In genomic region chr1:82089136-82089839, GRCm38 (mm10) we compare ENCODE assay signal across 14 mouse cellular contexts.
DNase-seq lines count a peak whose midpoint lies in the region; ATAC-seq and TF ChIP-seq lines count a peak whose summit lies in the region.
"Had no signal": no experiment of that assay in that cellular context is flagged by ENCODE, and none has a peak within 500 bp of the region (broad histone marks: within the 10 kb centered on the region; RNA-seq: fewer than 3 reads in every experiment).

No protein-coding gene starts in this region.

- H3K9me3 ChIP-seq in liver, embryonic 11.5 days (ENCODE audit: control insufficient read depth, low read length), result no peaks in the 10 kb centered on the region
- H3K9me3 ChIP-seq: embryonic facial prominence, embryonic 15.5 days; limb, embryonic 10.5 days; neural tube, embryonic 13.5 days; stomach, embryonic 15.5 days had no signal

- H3K9ac ChIP-seq in liver, adult 2 months (ENCODE audit: low read depth, low read length), result no peak overlapping the region
- no peak overlapping the region for H3K9ac ChIP-seq in liver, embryonic 11.5 days (ENCODE audit: low read depth, low read length)
- no peak overlapping the region for H3K9ac ChIP-seq in heart, adult 2 months (ENCODE audit: low read depth, low read length)
- H3K9ac ChIP-seq: embryonic facial prominence, embryonic 15.5 days; neural tube, embryonic 13.5 days; stomach, embryonic 15.5 days had no signal

- no peak for TF ChIP-seq CTCF in liver, adult 2 months (IDR thresholded peaks at IDR 0.05; ENCODE audit: low read depth, low read length)
- no peak for TF ChIP-seq CTCF in heart, adult 2 months (IDR thresholded peaks at IDR 0.05)

- ATAC-seq in liver, embryonic 11.5 days (replicated peaks; ENCODE audit: low FRiP score), result no peak
- ATAC-seq: forebrain, embryonic 14.5 days; inflammation-experienced regulatory T-cells, adult 6 months had no signal

- peak; percentile 17 for DNase-seq in liver, adult 2 months (ENCODE audit: extremely low read depth, low read depth, low spot score)
- DNase-seq in liver, embryonic 11.5 days (ENCODE audit: low spot score), result no peak
- DNase-seq in adrenal gland, adult 2 months, result peak; percentile 84
- peak; percentile 52 for DNase-seq in adrenal gland, postnatal 25 days
- DNase-seq in mesoderm, embryonic 11.5 days (ENCODE audit: low read depth, low spot score), result peak; percentile 38
- no peak for DNase-seq in heart, adult 2 months
- no peak for DNase-seq in spleen, adult 12 weeks (ENCODE audit: low spot score)

- peaks cover 3% of the 10 kb centered on the region; the same call in 1 of the 2 replicates for H3K4me1 ChIP-seq in liver, adult 2 months (ENCODE audit: control insufficient read depth, insufficient read depth, low read length)
- H3K4me1 ChIP-seq in liver, embryonic 11.5 days (replicated peaks; ENCODE audit: control insufficient read depth, insufficient read depth, low read length), result no peaks in the 10 kb centered on the region
- peaks cover 1% of the 10 kb centered on the region; the same call in 1 of the 2 replicates for H3K4me1 ChIP-seq in heart, adult 2 months (ENCODE audit: control insufficient read depth, insufficient read depth, low read length)
- H3K4me1 ChIP-seq: limb, embryonic 10.5 days; stomach, embryonic 15.5 days had no signal

- WGBS in liver, adult 2 months, result 66% methylated on average over 6 of the region's 6 CpGs
- WGBS in liver, embryonic 11.5 days, result 70% methylated on average over 6 of the region's 6 CpGs
- WGBS in heart, adult 2 months, result 75% methylated on average over 6 of the region's 6 CpGs

- H3K4me2 ChIP-seq in liver, embryonic 11.5 days, result no peak overlapping the region
- H3K4me2 ChIP-seq: embryonic facial prominence, embryonic 15.5 days; neural tube, embryonic 13.5 days; stomach, embryonic 15.5 days had no signal

- TF ChIP-seq EP300 in heart, adult 2 months (IDR thresholded peaks at IDR 0.05; ENCODE audit: insufficient read depth, low read depth, low read length), result no peak

- no peak overlapping the region for H3K4me3 ChIP-seq in liver, adult 2 months (ENCODE audit: insufficient read depth, low read depth, low read length)
- H3K4me3 ChIP-seq in liver, embryonic 11.5 days (ENCODE audit: low read depth, low read length), result no peak overlapping the region
- no peak overlapping the region for H3K4me3 ChIP-seq in heart, adult 2 months
- H3K4me3 ChIP-seq: embryonic facial prominence, embryonic 15.5 days; limb, embryonic 10.5 days; neural tube, embryonic 13.5 days; stomach, embryonic 15.5 days had no signal

- no peaks in the 10 kb centered on the region for H3K79me2 ChIP-seq in liver, adult 2 months (ENCODE audit: control insufficient read depth, insufficient read depth, low read length)
- H3K79me2 ChIP-seq in heart, adult 2 months (replicated peaks; ENCODE audit: control insufficient read depth, insufficient read depth, low read length), result no peaks in the 10 kb centered on the region

- H3K27me3 ChIP-seq in liver, adult 2 months (ENCODE audit: control insufficient read depth, insufficient read depth, low read length), result no peaks in the 10 kb centered on the region
- H3K27me3 ChIP-seq in liver, embryonic 11.5 days (replicated peaks; ENCODE audit: control insufficient read depth, insufficient read depth, low read length), result no peaks in the 10 kb centered on the region
- no peaks in the 10 kb centered on the region for H3K27me3 ChIP-seq in heart, adult 2 months (ENCODE audit: control insufficient read depth, insufficient read depth, low read length)
- H3K27me3 ChIP-seq: embryonic facial prominence, embryonic 15.5 days; neural tube, embryonic 13.5 days; stomach, embryonic 15.5 days had no signal

- H3K36me3 ChIP-seq in liver, adult 2 months (ENCODE audit: control insufficient read depth, insufficient read depth, low read length), result no peaks in the 10 kb centered on the region
- H3K36me3 ChIP-seq in liver, embryonic 11.5 days (ENCODE audit: control insufficient read depth, insufficient read depth, low read length), result no peaks in the 10 kb centered on the region
- no peaks in the 10 kb centered on the region; the same call in 1 of the 2 replicates for H3K36me3 ChIP-seq in heart, adult 2 months (ENCODE audit: control insufficient read depth, insufficient read depth, low read length)
- H3K36me3 ChIP-seq: embryonic facial prominence, embryonic 15.5 days; limb, embryonic 10.5 days; neural tube, embryonic 13.5 days; stomach, embryonic 15.5 days had no signal

- no peak for TF ChIP-seq POLR2A in liver, adult 2 months (IDR thresholded peaks at IDR 0.05; ENCODE audit: extremely low read depth, insufficient read depth, low read length)
- no peak for TF ChIP-seq POLR2A in heart, adult 2 months (IDR thresholded peaks at IDR 0.05; ENCODE audit: insufficient read depth, low read depth, low read length)

- intact Hi-C loops in heart, adult 2 months (cut with DNase I), result no loop called here

- H3K27ac ChIP-seq in liver, adult 2 months (replicated peaks; ENCODE audit: insufficient read depth, low read depth, low read length), result no peak overlapping the region
- no peak overlapping the region for H3K27ac ChIP-seq in liver, embryonic 11.5 days (ENCODE audit: low read depth, low read length)
- H3K27ac ChIP-seq in heart, adult 2 months, result no peak overlapping the region
- H3K27ac ChIP-seq: embryonic facial prominence, embryonic 15.5 days; kidney, postnatal 0 days; limb, embryonic 10.5 days; neural tube, embryonic 13.5 days; stomach, embryonic 15.5 days had no signal

Comparison
In these comparisons a context has a peak if more than half of its experiments do, and no peak if none do; other contexts are left out.
1. DNase-seq: peak in liver, adult 2 months (single experiment), adrenal gland, adult 2 months (single experiment), adrenal gland, postnatal 25 days (single experiment) and mesoderm, embryonic 11.5 days (single experiment); none in liver, embryonic 11.5 days (single experiment), heart, adult 2 months (0 of 2) and spleen, adult 12 weeks (single experiment).